Mouse (Mus musculus) forebrain, postnatal 0 days (tissue): Measurements from ENCODE around the gene Tmem102. TPM values are rescaled to one million over a fixed set of nuclear protein-coding genes. Genes with fewer than 3 reads are reported as not detected.

Experiments used
- ATAC-seq: fragments of 200-750 bp; cut with Nextera tagmentation; 2 replicates; pipeline ENCODE4 v1.8.0; 2017; ENCODE audit warnings: mild to moderate bottlenecking, moderate library complexity
- DNase-seq: peaks from one replicate; pipeline ENCODE4 v3.0.0-alpha.2; 2015
- H3K27ac ChIP-seq: fragments of 300-500 bp; sonication (generic); 2 replicates; pipeline ENCODE4 v1.5.1; 2014; ENCODE audit warnings: low read depth, mild to moderate bottlenecking, antibody characterized with exemption, low read length, moderate library complexity, mixed read lengths
- H3K27me3 ChIP-seq: fragments of 300-500 bp; sonication (generic); 2 replicates; pipeline ENCODE4 v1.6.1; 2014; ENCODE audit warnings: mild to moderate bottlenecking, low read length, mixed read lengths; ENCODE audit not compliant: insufficient read depth
- H3K36me3 ChIP-seq: fragments of 300-500 bp; sonication (generic); 2 replicates; pipeline ENCODE4 v1.6.1; 2014; ENCODE audit warnings: mild to moderate bottlenecking, moderate library complexity; ENCODE audit not compliant: insufficient read depth
- H3K4me1 ChIP-seq: fragments of 300-500 bp; sonication (generic); 2 replicates; pipeline ENCODE4 v1.6.1; 2014; ENCODE audit warnings: antibody characterized with exemption; ENCODE audit not compliant: insufficient read depth
- H3K4me2 ChIP-seq: fragments of 300-500 bp; sonication (generic); 2 replicates; pipeline ENCODE4 v1.6.1; 2014; ENCODE audit warnings: low read depth, mild to moderate bottlenecking, moderate library complexity
- H3K4me3 ChIP-seq: fragments of 300-500 bp; sonication (generic); 2 replicates; pipeline ENCODE4 v1.5.1; 2014; ENCODE audit warnings: low read depth, low read length, mixed read lengths
- H3K9ac ChIP-seq: fragments of 300-500 bp; sonication (generic); 2 replicates; pipeline ENCODE4 v1.6.1; 2014; ENCODE audit warnings: mild to moderate bottlenecking
- H3K9me3 ChIP-seq: fragments of 300-500 bp; sonication (generic); 2 replicates; pipeline ENCODE4 v1.6.1; 2016; ENCODE audit warnings: low read length
- CTCF ChIP-seq: sonication (generic); IDR thresholded peaks from 2 replicates; pipeline ENCODE4 v1.5.1; 2016; ENCODE audit warnings: antibody characterized with exemption, control low read depth, low read depth
- WGBS: fragments of 180-500 bp; shearing (Covaris S2); extraction: QIAGEN DNeasy Blood & Tissue Kit; methylation state at CpG from one replicate; pipeline ENCODE4 v1.1.7; 2014; 5-methylcytosine and 5-hydroxymethylcytosine counted together
- polyA plus RNA-seq: library from polyadenylated mRNA; unstranded; fragments of >200 nt; fragmentation: Nextera tagmentation; extraction: Ambion mirVana; gene quantifications from 2 replicates; pipeline ENCODE4 v1.2.1, GENCODE M21; 2015
- total RNA-seq: library from RNA; depleted of rRNA; stranded (reverse); fragments of >200 nt; gene quantifications from 2 replicates; pipeline ENCODE4 v1.2.3, GENCODE M21; 2014

The Tmem102 gene
- total and polyA plus RNA-seq, 2 experiments from 2014 or later, result 0.76 to 1.2 TPM

GRCm38 (mm10) chr11:69789431-69789830 lies 16.0 kb downstream of the Tmem102 start:
- H3K4me2 ChIP-seq, result no peak overlapping the region
- H3K9me3 ChIP-seq, result no peaks in the 10 kb centered on the region
- H3K27ac ChIP-seq, result no peak overlapping the region
- ATAC-seq, result no peak
- H3K36me3 ChIP-seq, result no peaks in the 10 kb centered on the region
- H3K4me1 ChIP-seq, result no peaks in the 10 kb centered on the region
- TF ChIP-seq CTCF, result no peak
- 74% methylated on average over 5 of the region's 5 CpGs for WGBS
- H3K27me3 ChIP-seq, result no peaks in the 10 kb centered on the region
- H3K9ac ChIP-seq, result no peak overlapping the region
- DNase-seq, result no peak
- no peak overlapping the region for H3K4me3 ChIP-seq

GRCm38 (mm10) chr11:69787306-69787705 lies 18.1 kb downstream of the Tmem102 start:
- Histone ChIP-seq H3K36me3 (no peaks in the 10 kb centered on the region), H3K9ac (no peak overlapping the region), H3K27ac (no peak overlapping the region), H3K9me3 (no peaks in the 10 kb centered on the region), H3K4me3 (no peak overlapping the region), H3K27me3 (no peaks in the 10 kb centered on the region), H3K4me1 (no peaks in the 10 kb centered on the region), H3K4me2 (no peak overlapping the region)
- DNase-seq (no peak), ATAC-seq (no peak)
- WGBS, result 86% methylated on average over 5 of the region's 5 CpGs
- no peak for TF ChIP-seq CTCF

DNA sequence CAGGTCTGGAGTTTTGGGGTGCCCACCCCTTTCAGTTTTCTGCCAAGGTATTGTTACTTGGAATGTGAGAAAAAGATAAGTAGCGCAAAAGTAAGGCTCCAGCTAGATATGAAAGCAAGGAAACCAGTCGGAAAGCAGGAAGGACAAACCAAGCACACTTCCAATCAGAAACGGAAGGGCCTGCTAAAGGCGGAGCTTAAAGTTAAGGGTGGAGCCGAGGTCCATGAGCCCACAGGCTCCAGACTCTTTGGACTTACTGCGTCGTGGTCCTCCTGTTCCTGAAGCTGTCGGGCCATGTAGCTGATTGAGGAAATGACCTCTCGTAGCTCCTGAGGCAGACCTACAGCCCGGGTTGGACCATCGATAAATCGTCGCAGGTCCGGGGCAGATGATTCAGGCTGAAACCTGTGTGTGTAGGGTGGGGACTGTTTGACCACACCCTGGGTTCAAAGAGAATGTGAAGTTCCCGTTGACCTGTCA lies 20.6 kb downstream of the Tmem102 start:
- Histone ChIP-seq H3K36me3 (no peaks in the 10 kb centered on the region), H3K9ac (no peak overlapping the region), H3K4me2 (no peak overlapping the region), H3K27me3 (no peaks in the 10 kb centered on the region), H3K27ac (no peak overlapping the region), H3K4me1 (no peaks in the 10 kb centered on the region), H3K4me3 (no peak overlapping the region), H3K9me3 (no peaks in the 10 kb centered on the region)
- ATAC-seq (no peak), DNase-seq (no peak)
- no peak for TF ChIP-seq CTCF
- 53% methylated on average over 15 of the region's 15 CpGs for WGBS

GRCm38 (mm10) chr11:69781828-69782227 lies 23.6 kb downstream of the Tmem102 start:
- TF ChIP-seq CTCF, result no peak
- ATAC-seq (no peak), DNase-seq (no peak)
- no peaks in the 10 kb centered on the region for H3K36me3 ChIP-seq
- WGBS, result 42% methylated on average over 4 of the region's 4 CpGs
- no peak overlapping the region for H3K4me2 ChIP-seq
- H3K4me3 ChIP-seq, result no peak overlapping the region
- H3K27me3 ChIP-seq, result no peaks in the 10 kb centered on the region
- no peaks in the 10 kb centered on the region for H3K9me3 ChIP-seq
- no peak overlapping the region for H3K9ac ChIP-seq
- H3K4me1 ChIP-seq, result no peaks in the 10 kb centered on the region
- H3K27ac ChIP-seq, result no peak overlapping the region

DNA sequence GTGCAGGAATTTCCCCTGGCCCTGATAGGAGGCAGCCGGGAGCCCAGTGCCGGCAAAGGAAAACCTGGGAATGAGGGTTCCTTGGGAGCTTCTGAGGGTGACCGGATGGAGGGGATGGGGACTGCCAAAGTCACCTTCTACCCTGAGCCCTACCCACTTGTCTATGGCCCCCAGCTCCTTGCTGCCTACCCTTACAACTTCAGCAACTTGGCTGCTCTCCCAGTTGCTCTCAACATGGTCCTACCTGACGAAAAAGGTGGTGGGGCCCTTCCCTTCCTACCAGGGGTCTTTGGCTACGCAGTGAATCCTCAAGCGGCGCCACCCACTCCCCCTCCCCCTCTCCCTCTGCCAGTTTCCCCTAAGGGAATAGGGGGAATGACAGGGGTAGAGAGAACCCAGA lies 26.4 kb downstream of the Tmem102 start:
- Histone ChIP-seq H3K4me1 (no peaks in the 10 kb centered on the region), H3K4me2 (no peak overlapping the region), H3K27ac (no peak overlapping the region), H3K4me3 (no peak overlapping the region), H3K9ac (no peak overlapping the region), H3K36me3 (peaks cover 15% of the 10 kb centered on the region; the same call in 1 of the 2 replicates), H3K9me3 (no peaks in the 10 kb centered on the region), H3K27me3 (no peaks in the 10 kb centered on the region)
- DNase-seq (no peak), ATAC-seq (no peak)
- 55% methylated on average over 7 of the region's 7 CpGs for WGBS
- TF ChIP-seq CTCF, result no peak

- no peaks in the 10 kb centered on the region for H3K27me3 ChIP-seq
- no peaks in the 10 kb centered on the region for H3K9me3 ChIP-seq
- H3K4me3 ChIP-seq, result no peak overlapping the region
- no peak for ATAC-seq
- TF ChIP-seq CTCF, result no peak
- H3K4me2 ChIP-seq, result no peak overlapping the region
- H3K9ac ChIP-seq, result no peak overlapping the region
- H3K36me3 ChIP-seq, result peaks cover 15% of the 10 kb centered on the region; the same call in 1 of the 2 replicates
- H3K4me1 ChIP-seq, result no peaks in the 10 kb centered on the region
- H3K27ac ChIP-seq, result no peak overlapping the region
- 69% methylated on average over 23 of the region's 23 CpGs for WGBS
- no peak for DNase-seq
Measured at GRCm38 (mm10) chr11:69778258-69778982, 27.0 kb downstream of the Tmem102 start.

DNA sequence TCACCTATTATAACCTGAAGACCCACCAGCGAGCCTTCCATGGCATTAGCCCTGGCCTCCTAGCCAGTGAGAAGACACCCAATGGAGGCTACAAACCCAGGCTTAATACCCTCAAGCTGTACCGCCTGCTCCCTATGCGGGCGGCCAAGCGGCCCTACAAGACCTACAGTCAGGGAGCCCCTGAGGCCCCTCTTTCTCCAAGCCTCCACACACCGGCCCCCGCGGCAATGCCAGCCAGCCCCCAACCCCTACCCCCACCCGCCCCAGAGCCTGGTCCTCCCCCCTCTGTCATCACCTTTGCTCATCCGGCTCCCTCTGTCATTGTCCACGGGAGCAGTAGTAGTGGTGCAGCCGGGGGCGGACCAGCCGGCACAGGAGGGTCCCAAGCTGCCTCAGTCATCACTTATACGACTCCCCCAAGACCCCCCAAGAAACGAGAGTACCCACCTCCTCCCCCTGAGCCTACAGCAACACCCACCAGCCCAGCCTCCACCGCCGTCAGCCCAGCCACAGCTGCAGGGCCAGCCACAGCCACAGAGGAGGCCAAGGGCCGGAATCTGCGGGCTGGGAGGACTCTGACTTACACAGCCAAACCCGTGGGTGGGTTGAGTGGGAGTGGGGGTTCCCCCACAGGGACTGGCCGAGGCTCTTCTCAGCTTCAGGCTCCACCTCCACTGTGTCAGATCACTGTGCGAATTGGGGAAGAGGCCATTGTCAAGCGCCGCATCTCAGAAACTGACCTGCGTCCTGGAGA lies 27.7 kb downstream of the Tmem102 start:
- H3K4me2 ChIP-seq, result no peak overlapping the region
- ATAC-seq (no peak), DNase-seq (no peak)
- H3K9me3 ChIP-seq, result no peaks in the 10 kb centered on the region
- H3K27me3 ChIP-seq, result no peaks in the 10 kb centered on the region
- H3K4me1 ChIP-seq, result no peaks in the 10 kb centered on the region
- WGBS, result 68% methylated on average over 26 of the region's 26 CpGs
- no peak overlapping the region for H3K9ac ChIP-seq
- peaks cover 15% of the 10 kb centered on the region; the same call in 1 of the 2 replicates for H3K36me3 ChIP-seq
- H3K27ac ChIP-seq, result no peak overlapping the region
- no peak overlapping the region for H3K4me3 ChIP-seq
- TF ChIP-seq CTCF, result no peak
